Mouse (Mus musculus) hindbrain, embryonic 16.5 days (tissue): ENCODE data around the gene Pon3. TPM values are rescaled to one million over a fixed set of nuclear protein-coding genes. Genes with fewer than 3 reads are reported as not detected.

Experiments
- ATAC-seq: fragments of 200-750 bp; cut with Nextera tagmentation; 2 replicates; pipeline ENCODE4 v1.8.0; 2017; ENCODE audit warnings: moderate TSS enrichment, moderate library complexity
- H3K27ac ChIP-seq: fragments of 300-500 bp; sonication (generic); 2 replicates; pipeline ENCODE4 v1.5.1; 2014; ENCODE audit warnings: low read depth, mild to moderate bottlenecking, control low read depth, low read length, moderate library complexity
- H3K27me3 ChIP-seq: fragments of 300-500 bp; sonication (generic); replicated peaks from 2 replicates; pipeline ENCODE4 v1.6.1; 2014; ENCODE audit warnings: low read length; ENCODE audit not compliant: control insufficient read depth, insufficient read depth
- H3K36me3 ChIP-seq: fragments of 300-500 bp; sonication (generic); 2 replicates; pipeline ENCODE4 v1.6.1; 2014; ENCODE audit warnings: mild to moderate bottlenecking, low read length, moderate library complexity, mixed read lengths; ENCODE audit not compliant: control insufficient read depth, insufficient read depth
- H3K4me1 ChIP-seq: fragments of 300-500 bp; sonication (generic); 2 replicates; pipeline ENCODE4 v1.6.1; 2014; ENCODE audit warnings: low read depth, low read length; ENCODE audit not compliant: control insufficient read depth, insufficient read depth
- H3K4me2 ChIP-seq: fragments of 300-500 bp; sonication (generic); 2 replicates; pipeline ENCODE4 v1.6.1; 2014; ENCODE audit warnings: mild to moderate bottlenecking, low read length, control low read depth, moderate library complexity
- H3K4me3 ChIP-seq: fragments of 300-500 bp; sonication (generic); 2 replicates; pipeline ENCODE4 v1.5.1; 2014; ENCODE audit warnings: mild to moderate bottlenecking, low read length, control low read depth, moderate library complexity
- H3K9ac ChIP-seq: fragments of 300-500 bp; sonication (generic); 2 replicates; pipeline ENCODE4 v1.6.1; 2014; ENCODE audit warnings: low read depth, mild to moderate bottlenecking, control low read depth, low read length, moderate library complexity
- H3K9me3 ChIP-seq: fragments of 300-500 bp; sonication (generic); 2 replicates; pipeline ENCODE4 v1.6.1; 2014; ENCODE audit warnings: mild to moderate bottlenecking, low read length, moderate library complexity; ENCODE audit not compliant: control insufficient read depth
- WGBS: fragments of 180-500 bp; shearing (Covaris S2); extraction: QIAGEN DNeasy Blood & Tissue Kit; methylation state at CpG from one replicate; pipeline ENCODE4 v1.1.7; 2014; 5-methylcytosine and 5-hydroxymethylcytosine counted together
- polyA plus RNA-seq: library from polyadenylated mRNA; unstranded; fragments of >200 nt; fragmentation: Nextera tagmentation; extraction: Ambion mirVana; gene quantifications from 2 replicates; pipeline ENCODE4 v1.2.1, GENCODE M21; 2015

Gene Pon3
- polyA plus RNA-seq, result 5.6 and 6.2 TPM in 2 replicates

DNA sequence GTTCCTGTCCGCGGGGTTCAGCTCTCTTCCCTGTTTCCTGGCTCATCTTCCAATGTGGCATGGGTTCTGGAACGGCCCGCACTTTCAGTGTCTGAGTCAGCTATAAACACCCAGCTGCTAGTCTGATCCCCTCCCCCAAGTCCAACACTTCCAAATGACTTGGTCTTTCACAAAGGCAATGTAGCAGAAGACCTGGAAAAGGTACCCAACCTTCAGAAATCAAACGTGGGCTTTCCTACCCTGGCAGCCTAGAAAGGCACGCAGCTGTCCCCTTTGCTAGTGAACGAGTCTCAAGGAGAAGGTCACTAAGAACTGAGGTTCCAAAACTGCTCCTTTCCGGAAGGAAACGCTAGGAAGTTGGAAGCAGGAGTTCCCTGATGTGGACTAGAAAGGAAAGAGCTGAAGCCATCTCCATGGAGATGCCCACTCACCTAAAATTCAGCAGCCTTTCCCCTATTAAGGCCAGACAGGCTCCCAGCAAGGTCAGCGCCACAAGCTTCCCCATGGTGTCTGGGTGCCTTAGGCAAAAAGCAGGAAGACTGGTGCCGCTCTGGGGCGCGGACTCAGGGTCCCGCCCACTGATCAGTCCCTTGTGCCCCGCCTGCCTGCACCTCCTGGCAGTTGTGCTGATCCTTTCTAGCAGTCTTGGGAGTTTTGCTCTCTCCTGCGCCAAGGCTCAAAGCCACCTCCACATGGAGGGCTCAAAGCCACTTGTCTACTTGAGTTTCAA lies at the start of gene Pon3:
Gene Pon3, minus strand, starts transcription at position 565 of the 730 bp plus-strand sequence.
- Histone ChIP-seq H3K4me2 (peak within 1 kb of the TSS; percentile 26), H3K4me1 (no peaks in the 10 kb centered on the region), H3K27ac (no peak within 1 kb of the TSS), H3K36me3 (no peaks in the 10 kb centered on the region), H3K9ac (no peak within 1 kb of the TSS), H3K9me3 (no peaks in the 10 kb centered on the region), H3K27me3 (no peaks in the 10 kb centered on the region), H3K4me3 (peak within 1 kb of the TSS; percentile 5)
- WGBS, result 11% methylated on average over 16 of the region's 16 CpGs
- peak; percentile 54; the same call in 1 of the 2 replicates for ATAC-seq

DNA sequence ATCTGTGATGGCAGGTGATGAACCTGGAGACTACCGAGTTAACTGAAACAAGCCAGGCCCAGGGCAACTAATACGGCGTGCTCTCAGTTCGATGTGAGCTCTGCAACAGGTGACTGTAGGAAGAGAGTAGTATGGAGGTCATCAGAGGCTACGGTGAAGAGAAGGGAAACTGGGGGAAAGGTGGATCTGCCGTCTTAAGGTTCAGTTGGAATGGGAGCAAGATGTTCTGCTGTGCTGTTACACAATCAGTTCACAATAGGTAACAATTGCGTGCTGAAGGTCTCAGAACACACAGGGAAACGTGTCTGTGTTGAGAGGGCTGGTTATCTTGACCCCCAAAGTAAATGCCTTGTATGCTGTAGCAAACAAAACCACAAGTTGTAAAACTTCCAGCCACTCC lies 48.9 kb upstream of the Pon3 start:
- Histone ChIP-seq H3K27me3 (no peaks in the 10 kb centered on the region), H3K36me3 (no peaks in the 10 kb centered on the region), H3K9ac (no peak overlapping the region), H3K27ac (no peak overlapping the region), H3K4me1 (no peaks in the 10 kb centered on the region), H3K4me2 (no peak overlapping the region), H3K9me3 (no peaks in the 10 kb centered on the region; the same call in 1 of the 2 replicates), H3K4me3 (no peak overlapping the region)
- ATAC-seq, result no peak
- WGBS, result 87% methylated on average over 8 of the region's 8 CpGs

DNA sequence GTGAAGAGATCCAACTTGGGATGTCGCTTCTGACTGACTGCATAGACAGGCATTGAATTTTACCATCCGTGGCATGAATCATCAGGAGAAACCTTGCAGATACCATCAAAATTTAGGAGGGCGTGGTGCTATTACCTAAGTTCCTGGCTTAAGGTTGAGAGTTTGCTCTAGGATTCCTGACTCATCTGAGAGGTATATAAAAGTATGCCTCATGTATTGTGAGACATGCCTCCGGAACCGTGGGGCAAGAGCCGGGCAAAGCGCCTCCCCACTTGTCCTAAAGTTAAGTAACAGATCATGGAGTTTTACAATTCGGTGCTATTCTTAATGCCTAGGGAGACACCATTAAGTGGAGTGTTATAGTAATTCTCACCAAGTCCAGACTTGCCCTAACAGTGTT lies 44.5 kb upstream of the Pon3 start:
- Histone ChIP-seq H3K9ac (no peak overlapping the region), H3K36me3 (no peaks in the 10 kb centered on the region), H3K27me3 (no peaks in the 10 kb centered on the region; the same call in none of the 2 replicates), H3K4me3 (no peak overlapping the region), H3K4me1 (peaks cover 5% of the 10 kb centered on the region), H3K4me2 (no peak overlapping the region), H3K27ac (no peak overlapping the region), H3K9me3 (no peaks in the 10 kb centered on the region; the same call in 1 of the 2 replicates)
- WGBS, result 91% methylated on average over 8 of the region's 8 CpGs
- ATAC-seq, result no peak

DNA sequence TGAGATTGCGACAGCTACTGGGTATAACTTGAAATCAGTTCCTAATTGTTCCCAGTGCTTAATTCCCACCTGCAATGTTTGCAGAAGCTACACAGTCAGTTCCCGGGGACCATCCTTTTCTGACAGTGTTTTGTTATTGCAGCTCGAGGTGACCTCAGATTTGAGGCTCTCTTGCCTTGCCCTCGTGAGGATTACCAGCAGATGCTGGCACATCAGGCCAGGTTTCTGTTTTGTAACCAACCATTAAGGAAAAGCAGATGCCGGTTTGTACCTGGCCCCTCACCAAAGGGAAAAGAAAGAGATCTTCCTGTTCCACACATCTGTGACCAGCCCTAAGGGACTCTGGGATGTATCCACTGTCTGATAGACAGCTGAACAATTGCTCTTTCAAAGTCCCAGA lies 43.5 kb upstream of the Pon3 start:
- 65% methylated on average over 5 of the region's 5 CpGs for WGBS
- no peak overlapping the region for H3K27ac ChIP-seq
- no peaks in the 10 kb centered on the region for H3K36me3 ChIP-seq
- H3K27me3 ChIP-seq, result no peaks in the 10 kb centered on the region; the same call in none of the 2 replicates
- no peaks in the 10 kb centered on the region; the same call in 1 of the 2 replicates for H3K9me3 ChIP-seq
- no peak for ATAC-seq
- H3K4me2 ChIP-seq, result no peak overlapping the region
- H3K4me1 ChIP-seq, result peaks cover 5% of the 10 kb centered on the region
- no peak overlapping the region for H3K9ac ChIP-seq
- H3K4me3 ChIP-seq, result no peak overlapping the region

DNA sequence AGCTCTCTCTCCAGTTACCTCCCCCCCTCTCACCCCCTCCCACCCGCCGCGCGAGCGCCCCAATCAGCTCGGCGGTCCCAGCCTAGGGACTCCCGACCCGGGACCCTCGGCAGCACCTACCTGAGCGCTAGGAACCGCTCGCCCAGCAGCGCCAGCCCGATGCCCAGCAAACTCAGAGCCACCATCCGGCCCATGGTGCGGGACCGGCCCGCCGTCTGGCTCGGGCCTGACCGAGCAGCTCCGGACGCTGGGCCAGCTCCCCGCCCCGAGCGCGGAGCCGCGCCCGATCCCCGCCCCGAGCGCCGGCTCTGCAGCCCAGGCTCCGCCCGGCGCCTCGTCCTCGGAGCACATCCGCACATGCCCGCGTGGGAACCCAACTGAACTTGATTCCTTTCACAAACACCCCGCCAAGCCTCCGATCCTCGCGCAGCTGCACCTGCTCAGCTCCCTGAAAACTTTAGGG lies 42.0 kb upstream of the Pon3 start, which contains the start of gene Pon2:
Gene Pon2, minus strand, starts transcription at position 364 of the 463 bp plus-strand sequence.
- Histone ChIP-seq H3K27me3 (no peaks in the 10 kb centered on the region; the same call in none of the 2 replicates), H3K9ac (peak within 1 kb of the TSS; percentile 77), H3K4me1 (peaks cover 5% of the 10 kb centered on the region), H3K4me3 (peak within 1 kb of the TSS; percentile 72), H3K4me2 (peak within 1 kb of the TSS; percentile 100), H3K36me3 (no peaks in the 10 kb centered on the region), H3K27ac (peak within 1 kb of the TSS; percentile 77), H3K9me3 (no peaks in the 10 kb centered on the region)
- ATAC-seq, result peak; percentile 95
- under 1% methylated on average over 40 of the region's 47 CpGs for WGBS

DNA sequence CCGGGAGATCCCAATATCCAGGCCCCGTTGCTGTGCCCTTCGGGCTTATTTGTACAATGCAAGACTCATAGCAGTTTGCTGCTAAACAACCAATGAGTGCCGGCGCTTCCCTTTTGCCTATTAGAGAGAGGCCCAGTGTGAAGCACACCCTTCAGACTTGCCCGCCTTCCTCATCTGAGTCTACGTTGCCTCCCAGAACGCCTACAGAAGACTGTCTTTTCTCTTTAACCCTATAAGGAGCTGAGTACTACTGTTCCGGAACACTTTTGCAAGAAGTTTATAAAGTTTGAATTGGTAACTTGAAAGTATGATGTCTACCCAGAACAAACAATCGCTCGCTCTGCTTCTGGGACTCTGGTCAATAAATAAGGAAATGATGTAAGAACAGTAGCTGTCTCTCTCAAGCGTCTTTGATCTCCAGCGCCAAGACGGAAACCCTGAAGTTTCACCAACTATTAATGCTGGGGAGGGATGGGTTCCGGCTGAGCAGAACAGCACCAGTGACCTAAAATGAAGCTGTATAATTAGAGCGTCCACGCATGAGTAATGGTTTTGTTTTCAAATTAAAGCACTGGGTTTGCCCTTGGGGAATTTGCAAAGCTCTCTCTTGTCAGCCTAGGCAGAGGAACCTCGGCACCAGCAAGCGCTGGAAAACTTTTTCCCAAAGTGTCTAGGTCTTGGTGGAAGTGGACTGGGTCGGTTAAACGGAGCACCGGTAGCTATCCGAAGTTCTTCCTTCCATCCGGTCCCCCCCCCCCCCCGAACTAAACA lies 41.4 kb upstream of the Pon3 start:
- Histone ChIP-seq H3K4me1 (peaks cover 5% of the 10 kb centered on the region), H3K27me3 (no peaks in the 10 kb centered on the region; the same call in none of the 2 replicates), H3K9me3 (no peaks in the 10 kb centered on the region), H3K4me3 (peak overlapping the region; percentile 72), H3K9ac (peak overlapping the region; percentile 77), H3K27ac (peak overlapping the region; percentile 77), H3K36me3 (no peaks in the 10 kb centered on the region), H3K4me2 (peak overlapping the region; percentile 100)
- WGBS, result 3% methylated on average over 25 of the region's 25 CpGs
- peak; percentile 70 for ATAC-seq

DNA sequence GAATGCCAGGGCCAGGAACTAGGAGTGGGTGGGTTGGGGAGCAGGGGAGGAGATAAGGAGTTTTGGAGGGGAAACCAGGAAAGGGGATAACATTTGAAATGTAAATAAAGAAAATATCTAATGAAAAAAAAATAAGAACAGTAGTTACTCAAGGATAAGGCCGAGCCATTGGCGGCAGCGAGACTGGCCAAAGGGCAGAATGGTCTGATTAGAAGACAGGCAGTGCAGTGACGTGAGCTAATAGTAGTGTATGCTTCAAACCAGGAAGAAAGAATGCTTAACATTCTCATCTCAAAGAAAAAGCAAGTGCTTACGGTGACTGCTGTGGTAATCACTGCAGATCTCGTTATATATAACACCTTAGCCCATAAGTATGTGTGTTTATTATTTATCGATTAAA lies 40.0 kb upstream of the Pon3 start:
- ATAC-seq, result no peak
- WGBS, result 96% methylated on average over 7 of the region's 7 CpGs

DNA sequence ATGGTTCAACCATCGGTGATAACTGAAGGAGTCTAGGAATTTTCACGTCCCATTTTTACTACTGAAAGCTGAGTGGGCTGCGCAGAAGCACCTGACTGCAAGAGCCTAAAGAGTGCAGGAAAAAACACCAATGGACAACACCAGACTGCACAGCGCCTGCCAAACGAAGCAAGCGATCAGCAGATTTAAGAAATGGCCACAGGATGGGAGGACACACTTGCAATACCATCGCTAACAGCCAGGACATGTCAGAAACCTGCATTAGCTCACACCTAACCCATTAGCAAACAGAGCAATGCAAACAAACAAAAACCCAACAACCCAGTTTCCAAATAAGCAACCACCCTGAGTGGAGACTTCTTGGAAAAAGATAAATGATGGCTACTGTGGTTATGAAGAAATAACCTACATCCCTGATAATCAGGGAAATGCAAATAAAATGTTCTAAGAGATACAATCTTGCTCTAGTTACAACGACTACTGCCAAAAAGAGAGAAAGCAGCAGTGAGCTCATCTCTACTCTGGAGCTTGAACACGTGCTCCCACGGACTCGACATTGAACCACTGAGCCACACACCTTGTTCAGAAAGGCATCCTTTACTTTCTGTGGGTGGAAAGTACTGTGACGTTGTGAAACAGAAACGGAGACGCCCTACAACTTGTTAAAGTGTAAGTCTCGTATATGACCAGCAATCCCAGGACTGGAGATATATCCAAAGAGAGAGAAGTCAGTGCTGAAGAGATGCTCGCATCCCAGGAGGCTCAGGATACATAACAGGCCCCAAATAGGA lies 38.8 kb upstream of the Pon3 start:
- Histone ChIP-seq H3K27me3 (no peaks in the 10 kb centered on the region; the same call in none of the 2 replicates), H3K4me2 (no peak overlapping the region), H3K27ac (no peak overlapping the region), H3K4me3 (no peak overlapping the region), H3K4me1 (peaks cover 5% of the 10 kb centered on the region), H3K9me3 (no peaks in the 10 kb centered on the region), H3K9ac (no peak overlapping the region), H3K36me3 (no peaks in the 10 kb centered on the region)
- WGBS, result 96% methylated on average over 16 of the region's 16 CpGs
- ATAC-seq, result no peak

More for the DNA sequence above, 40.0 kb upstream of the Pon3 start:
- H3K4me2 ChIP-seq, result no peak overlapping the region
- no peak overlapping the region for H3K27ac ChIP-seq
- H3K27me3 ChIP-seq, result no peaks in the 10 kb centered on the region; the same call in none of the 2 replicates
- no peak overlapping the region for H3K4me3 ChIP-seq
- peaks cover 5% of the 10 kb centered on the region for H3K4me1 ChIP-seq
- H3K9me3 ChIP-seq, result no peaks in the 10 kb centered on the region
- no peaks in the 10 kb centered on the region for H3K36me3 ChIP-seq
- H3K9ac ChIP-seq, result no peak overlapping the region
